ENCODE assay signal across 14 mouse cellular contexts in genomic region chr9:91350211-91350791, GRCm38 (mm10). TPM values are rescaled to one million over a fixed set of nuclear protein-coding genes. Genes with fewer than 3 reads are reported as not detected.
DNase-seq lines count a peak whose midpoint lies in the region; ATAC-seq and TF ChIP-seq lines count a peak whose summit lies in the region.
"Had no signal": no experiment of that assay in that cellular context is flagged by ENCODE, and none has a peak within 500 bp of the region (broad histone marks: within the 10 kb centered on the region; RNA-seq: fewer than 3 reads in every experiment).

No protein-coding gene starts in this region.

- H3K27ac ChIP-seq in cerebellum, adult 2 months (ENCODE audit: insufficient read depth, low read length) = peak overlapping the region; percentile 100
- H3K27ac ChIP-seq in hindbrain, embryonic 11.5 days (ENCODE audit: low read depth, low read length) = peak overlapping the region; percentile 30; the same call in 1 of the 2 replicates
- H3K27ac ChIP-seq: heart, embryonic 10.5 days; liver, embryonic 12.5 days had no signal

- H3K9me3 ChIP-seq in hindbrain, embryonic 11.5 days (ENCODE audit: control insufficient read depth, low read length) = no peaks in the 10 kb centered on the region
- H3K9me3 ChIP-seq: heart, embryonic 10.5 days; liver, embryonic 12.5 days had no signal

- peak overlapping the region; percentile 47 for H3K9ac ChIP-seq in hindbrain, embryonic 11.5 days (ENCODE audit: low read depth, low read length)
- H3K9ac ChIP-seq: liver, embryonic 12.5 days had no signal

- TF ChIP-seq POLR2A in cerebellum, adult 2 months (IDR thresholded peaks at IDR 0.05; ENCODE audit: borderline replicate concordance, insufficient read depth, low read length) = 0 out of 2 replicates have a peak, but pooled peaks have one; percentile 2

- H3K4me2 ChIP-seq in hindbrain, embryonic 11.5 days (replicated peaks; ENCODE audit: low read depth, low read length) = peak overlapping the region; percentile 50
- H3K4me2 ChIP-seq: liver, embryonic 12.5 days had no signal

- H3K4me1 ChIP-seq in cerebellum, adult 2 months (ENCODE audit: control insufficient read depth, insufficient read depth, low read length) = peaks cover 11% of the 10 kb centered on the region; the same call in 1 of the 2 replicates
- peaks cover 2% of the 10 kb centered on the region; the same call in 1 of the 2 replicates for H3K4me1 ChIP-seq in hindbrain, embryonic 11.5 days (replicated peaks; ENCODE audit: control insufficient read depth, insufficient read depth, low read length)
- H3K4me1 ChIP-seq: liver, embryonic 12.5 days had no signal

- ATAC-seq in hindbrain, embryonic 11.5 days (ENCODE audit: low FRiP score) = no peak
- ATAC-seq: liver, embryonic 12.5 days had no signal

- H3K36me3 ChIP-seq in hindbrain, embryonic 11.5 days (ENCODE audit: control insufficient read depth, insufficient read depth, low read length) = no peaks in the 10 kb centered on the region
- H3K36me3 ChIP-seq: heart, embryonic 10.5 days; liver, embryonic 12.5 days had no signal

- WGBS in cerebellum, adult 2 months = 3% methylated on average over 16 of the region's 16 CpGs
- 2% methylated on average over 16 of the region's 16 CpGs for WGBS in hindbrain, embryonic 11.5 days

- peak overlapping the region; percentile 65 for H3K4me3 ChIP-seq in cerebellum, adult 2 months (replicated peaks; ENCODE audit: insufficient read depth, low read depth, low read length)
- peak overlapping the region; percentile 28 for H3K4me3 ChIP-seq in hindbrain, embryonic 11.5 days (ENCODE audit: low read depth, low read length)
- H3K4me3 ChIP-seq: liver, embryonic 12.5 days had no signal

- TF ChIP-seq CTCF in cerebellum, adult 2 months (IDR thresholded peaks at IDR 0.05; ENCODE audit: borderline replicate concordance, insufficient read depth, low read depth, low read length) = no peak

- no peaks in the 10 kb centered on the region for H3K27me3 ChIP-seq in cerebellum, adult 2 months (ENCODE audit: control insufficient read depth, insufficient read depth, low read length)
- peaks cover 40% of the 10 kb centered on the region for H3K27me3 ChIP-seq in hindbrain, embryonic 11.5 days (ENCODE audit: control insufficient read depth, insufficient read depth, low read length)

- peak; percentile 64 to 73 for DNase-seq in cerebellum, adult 2 months
- peak; percentile 44 for DNase-seq in embryo, embryonic 10 days (ENCODE audit: low spot score)
- DNase-seq in hindbrain, embryonic 11.5 days (ENCODE audit: low spot score) = peak; percentile 54
- DNase-seq in neural tube, embryonic 10.5 days (ENCODE audit: extremely low spot score, low spot score) = peak; percentile 55
- DNase-seq in adrenal gland, postnatal 4 days (ENCODE audit: low spot score in 2 of 2) = no peak
- no peak for DNase-seq in ovary, postnatal 14 days (ENCODE audit: low spot score)
- no peak for DNase-seq in lung, postnatal 10 days
- DNase-seq: adrenal gland, adult 8-10 months; kidney, postnatal 10 days; right cerebral cortex, postnatal 25 days; thymus, postnatal 36 days had no signal

RNA-seq across cellular contexts. Expression of gene Zic4, which starts 11.9 kb away (rescaled TPM):
- 37.4 and 45.3 TPM in 2 replicates for polyA plus RNA-seq in cerebellum, adult 2 months (2012; rRNA removed)
- polyA plus RNA-seq in hindbrain, embryonic 11.5 days (2014; fragmentation: Nextera tagmentation; extraction: Ambion mirVana) = 32.8 and 36.5 TPM in 2 replicates
- under 1 TPM in 1 of 2 experiments, not detected in 1; 0.56 TPM for total RNA-seq in adrenal gland, postnatal 4 days (2021)
- total RNA-seq: adrenal gland, adult 8-10 months; ES-E14 had no signal
- polyA plus RNA-seq: liver, embryonic 12.5 days had no signal

RNA-seq across cellular contexts. Expression of gene Zic1, which starts 15.3 kb away (rescaled TPM):
- polyA plus RNA-seq in cerebellum, adult 2 months (2012; rRNA removed) = 1,121 and 1,289 TPM in 2 replicates
- polyA plus RNA-seq in hindbrain, embryonic 11.5 days (2014; fragmentation: Nextera tagmentation; extraction: Ambion mirVana) = 18.2 and 23.8 TPM in 2 replicates
- total RNA-seq in adrenal gland, postnatal 4 days (2021) = 1 to 10 TPM in 1 of 2 experiments, not detected in 1; 2.2 TPM
- polyA plus RNA-seq: heart, embryonic 10.5 days; liver, embryonic 12.5 days had no signal

Comparison
In these comparisons a context has a peak if more than half of its experiments do, and no peak if none do; other contexts are left out.
1. DNase-seq: peak in cerebellum, adult 2 months (2 of 2), embryo, embryonic 10 days (single experiment), hindbrain, embryonic 11.5 days (single experiment) and neural tube, embryonic 10.5 days (single experiment); none in adrenal gland, postnatal 4 days (0 of 2), ovary, postnatal 14 days (single experiment) and lung, postnatal 10 days (single experiment).
2. RNA of gene Zic1, which starts 15.3 kb away (polyA plus RNA-seq): 1,121 to 1,289 TPM in cerebellum, adult 2 months; 18.2 to 23.8 TPM in hindbrain, embryonic 11.5 days; every median in the first group is over 10 times any median in the second.